Mouse (Mus musculus) gastrocnemius, adult 2 months (tissue): ENCODE results near the gene Plxdc1. TPM values are rescaled to one million over a fixed set of nuclear protein-coding genes. Genes with fewer than 3 reads are reported as not detected.
A peak's percentile ranks its signal among the peaks of the same experiment; 100 is the strongest.

ENCODE experiments used
- DNase-seq: peaks from one replicate; pipeline ENCODE4 v3.0.0; 2022
- H3K27ac ChIP-seq: fragments of 200-600 bp; 2 replicates; pipeline ENCODE4 v1.8.1; 2022; ENCODE audit warnings: mild to moderate bottlenecking
- H3K4me3 ChIP-seq: fragments of 200-600 bp; 2 replicates; pipeline ENCODE4 v1.8.1; 2022; ENCODE audit warnings: mild to moderate bottlenecking, moderate library complexity
- CTCF ChIP-seq: fragments of 200-600 bp; IDR thresholded peaks from 2 replicates; pipeline ENCODE4 v1.8.1; 2022; ENCODE audit warnings: antibody characterized with exemption, mild to moderate bottlenecking, moderate library complexity
- intact Hi-C: fragments of 180-260 bp; cut with DNase I; formaldehyde crosslinking; loops from one replicate; pipeline ENCODE4 v1.15.1; 2025
- total RNA-seq, 2 experiments: library from RNA; stranded (reverse); gene quantifications; 2 replicates each; pipeline ENCODE4 v1.2.3; 2021

Plxdc1 gene
- total RNA-seq, 2 experiments from 2014 or later = 3.0 to 3.1 TPM

GRCm38 (mm10) chr11:98005686-98006085 lies 19.4 kb upstream of the Plxdc1 start:
- TF ChIP-seq CTCF = no peak
- H3K27ac ChIP-seq = peak overlapping the region; percentile 87
- intact Hi-C loops = no loop called here
- peak; percentile 81 for DNase-seq
- peak overlapping the region; percentile 22 for H3K4me3 ChIP-seq

- intact Hi-C loops = no loop called here
- TF ChIP-seq CTCF = no peak
- peak; percentile 70 for DNase-seq
- peak overlapping the region; percentile 87 for H3K27ac ChIP-seq
- peak overlapping the region; percentile 29; the same call in 1 of the 2 replicates for H3K4me3 ChIP-seq
Observed at GRCm38 (mm10) chr11:98005076-98005475, 18.8 kb upstream of the Plxdc1 start.

GRCm38 (mm10) chr11:98004161-98004560 lies 17.9 kb upstream of the Plxdc1 start:
- no peak for DNase-seq
- Histone ChIP-seq H3K4me3 (no peak overlapping the region), H3K27ac (peak overlapping the region; percentile 87; the same call in 1 of the 2 replicates)
- intact Hi-C loops = no loop called here
- TF ChIP-seq CTCF = no peak

- peak overlapping the region; percentile 48; the same call in 1 of the 2 replicates for H3K27ac ChIP-seq
- no peak for TF ChIP-seq CTCF
- intact Hi-C loops = no loop called here
- peak overlapping the region; percentile 62 for H3K4me3 ChIP-seq
- DNase-seq = peak; percentile 55
Observed at GRCm38 (mm10) chr11:98003171-98003671, 17.0 kb upstream of the Plxdc1 start.

- intact Hi-C loops = no loop called here
- TF ChIP-seq CTCF = peak; percentile 90
- Histone ChIP-seq H3K4me3 (peak overlapping the region; percentile 62), H3K27ac (peak overlapping the region; percentile 48)
- DNase-seq = peak; percentile 85
Observed at GRCm38 (mm10) chr11:98002627-98003026, 16.4 kb upstream of the Plxdc1 start.

GRCm38 (mm10) chr11:98001986-98002385 lies 15.7 kb upstream of the Plxdc1 start:
- no peak overlapping the region for H3K4me3 ChIP-seq
- intact Hi-C loops = no loop called here
- peak; percentile 21 for DNase-seq
- no peak overlapping the region for H3K27ac ChIP-seq
- TF ChIP-seq CTCF = no peak

- DNase-seq = peak; percentile 44
- Histone ChIP-seq H3K27ac (no peak overlapping the region), H3K4me3 (no peak overlapping the region)
- intact Hi-C loops = no loop called here
- no peak for TF ChIP-seq CTCF
Observed at GRCm38 (mm10) chr11:98001351-98001824, 15.1 kb upstream of the Plxdc1 start.

GRCm38 (mm10) chr11:98000378-98001140 lies 14.3 kb upstream of the Plxdc1 start:
- no peak for TF ChIP-seq CTCF
- intact Hi-C loops = no loop called here
- DNase-seq = peak; percentile 23
- Histone ChIP-seq H3K27ac (no peak overlapping the region), H3K4me3 (no peak overlapping the region)

- peak; percentile 15 for DNase-seq
- no peak for TF ChIP-seq CTCF
- no peak overlapping the region for H3K27ac ChIP-seq
- no peak overlapping the region for H3K4me3 ChIP-seq
- intact Hi-C loops = no loop called here
Observed at GRCm38 (mm10) chr11:97999748-98000147, 13.5 kb upstream of the Plxdc1 start.

- no peak for TF ChIP-seq CTCF
- intact Hi-C loops = no loop called here
- H3K27ac ChIP-seq = no peak overlapping the region
- H3K4me3 ChIP-seq = no peak overlapping the region
- DNase-seq = no peak
Observed at GRCm38 (mm10) chr11:97998898-97999608, 12.8 kb upstream of the Plxdc1 start.

- intact Hi-C loops = no loop called here
- Histone ChIP-seq H3K4me3 (no peak overlapping the region), H3K27ac (no peak overlapping the region)
- TF ChIP-seq CTCF = no peak
- DNase-seq = no peak
Observed at GRCm38 (mm10) chr11:97998074-97998793, 12.0 kb upstream of the Plxdc1 start.

- Histone ChIP-seq H3K4me3 (no peak overlapping the region), H3K27ac (no peak overlapping the region)
- intact Hi-C loops = no loop called here
- no peak for TF ChIP-seq CTCF
- DNase-seq = no peak
Observed at GRCm38 (mm10) chr11:97997387-97997960, 11.2 kb upstream of the Plxdc1 start.
